Mouse (Mus musculus) kidney, adult 18-20 months (tissue): Measurements from ENCODE around the gene Gm39566.
A peak's percentile ranks its signal among the peaks of the same experiment; 100 is the strongest.

Experiments used
- DNase-seq: peaks from one replicate; pipeline ENCODE4 v3.0.0; 2021

Gm39566 gene

DNA sequence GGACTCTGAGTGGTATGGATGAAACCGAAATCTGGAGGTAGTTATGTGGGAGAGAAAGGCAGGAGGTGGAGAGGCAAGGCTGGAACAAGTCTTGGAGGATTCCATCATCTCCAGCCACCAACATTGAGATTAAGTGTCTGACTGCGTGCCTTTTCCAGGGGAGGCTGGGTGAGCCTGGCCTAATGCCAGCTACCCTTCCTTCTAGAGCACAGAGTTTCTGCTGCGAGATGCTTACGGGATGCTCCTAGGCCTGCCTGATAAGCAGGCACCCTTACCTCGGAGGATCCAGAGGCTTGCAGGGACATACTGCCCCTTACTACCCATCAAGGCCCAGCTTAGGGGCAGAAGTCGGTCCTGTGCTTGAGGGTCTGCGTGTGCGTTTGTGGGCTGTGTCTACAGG is 18.5 kb upstream of the Gm39566 start:
- no peak for DNase-seq

GRCm38 (mm10) chr11:69828832-69829231 is 13.7 kb upstream of the Gm39566 start:
- DNase-seq = no peak

GRCm38 (mm10) chr11:69823456-69823855 is 8.4 kb upstream of the Gm39566 start:
- DNase-seq = no peak

GRCm38 (mm10) chr11:69822080-69822479 is 7.0 kb upstream of the Gm39566 start, which contains the start of gene Spem1:
TSS of gene Spem1 (minus strand) at chr11:69822180.
- DNase-seq = no peak

DNA sequence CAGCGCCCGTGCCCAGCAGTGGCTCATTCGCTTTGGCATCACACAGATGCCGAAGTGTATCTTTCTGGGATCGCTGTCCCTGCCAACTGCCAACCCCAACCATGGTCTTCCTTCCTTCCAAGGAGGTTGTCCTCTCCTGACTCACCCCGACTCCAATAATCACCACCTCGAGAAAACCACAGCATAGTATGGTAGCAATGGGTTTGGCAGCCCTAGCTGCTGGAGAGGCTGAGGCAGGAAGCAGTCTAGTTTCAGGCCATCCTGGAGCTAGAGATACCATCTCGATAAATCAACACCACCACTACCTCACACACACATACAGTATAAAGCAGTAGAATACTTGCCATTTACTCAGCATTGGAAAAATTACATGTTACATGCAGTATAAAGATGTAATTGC is 3.8 kb upstream of the Gm39566 start:
- no peak for DNase-seq

DNA sequence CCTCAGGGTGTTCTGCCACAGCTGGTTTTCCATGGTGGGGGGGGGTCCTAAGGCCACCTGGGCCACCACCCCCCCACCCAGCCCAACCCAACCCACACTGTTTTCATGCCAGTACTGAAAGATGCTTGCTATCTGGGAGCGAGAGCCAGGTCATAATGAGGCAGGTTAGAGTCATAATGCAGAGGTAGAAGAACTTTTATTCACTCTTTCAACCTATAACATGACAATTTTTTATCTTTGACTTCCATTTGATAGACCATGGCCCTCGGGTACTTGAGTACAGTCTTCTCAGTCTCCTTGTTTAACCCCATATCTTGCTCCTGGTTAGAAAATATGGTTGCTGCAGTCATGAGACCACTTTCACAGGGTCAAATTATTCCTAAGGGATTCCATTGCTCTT is 3.3 kb upstream of the Gm39566 start, which contains the start of gene Spem2:
TSS of gene Spem2 (minus strand) at position 101 of the 400 bp plus-strand sequence.
- DNase-seq = no peak

GRCm38 (mm10) chr11:69816520-69816919 is 1.4 kb upstream of the Gm39566 start:
- DNase-seq = no peak

- no peak for DNase-seq
These were observed 4.8 kb downstream of the Gm39566 start for GRCm38 (mm10) chr11:69810280-69810679.

DNA sequence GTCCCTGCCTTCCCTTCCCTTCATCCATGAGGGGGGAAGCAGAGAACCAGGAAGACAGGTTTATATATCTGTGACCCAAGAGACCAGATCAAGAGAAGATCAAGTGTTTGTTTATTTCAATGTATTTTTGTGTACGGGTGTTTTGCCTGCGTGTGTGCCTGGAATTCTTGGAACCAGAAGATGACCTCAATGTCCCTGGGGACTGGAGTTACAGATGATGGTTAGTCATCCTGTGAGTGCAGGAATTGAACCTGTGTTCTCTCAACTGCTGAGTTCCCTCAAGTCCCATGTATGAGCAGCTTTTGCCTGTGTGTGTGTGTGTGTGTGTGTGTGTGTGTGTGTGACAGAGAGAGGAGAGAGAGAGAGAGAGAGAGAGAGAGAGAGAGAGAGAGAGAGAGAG is 7.5 kb downstream of the Gm39566 start:
- no peak for DNase-seq

- no peak for DNase-seq
These were observed 8.7 kb downstream of the Gm39566 start for GRCm38 (mm10) chr11:69806378-69806777.

- peak; percentile 80 for DNase-seq
These were observed 9.9 kb downstream of the Gm39566 start, which contains the start of gene Tmem102 for GRCm38 (mm10) chr11:69804972-69805909. TSS of gene Tmem102 (minus strand) at chr11:69805624.

- DNase-seq = no peak
These were observed 10.5 kb downstream of the Gm39566 start for GRCm38 (mm10) chr11:69804652-69804940.

- peak; percentile 84 for DNase-seq
These were observed 11.1 kb downstream of the Gm39566 start for GRCm38 (mm10) chr11:69803786-69804651.

GRCm38 (mm10) chr11:69803328-69803727 is 11.8 kb downstream of the Gm39566 start:
- no peak for DNase-seq

GRCm38 (mm10) chr11:69802648-69803105 is 12.4 kb downstream of the Gm39566 start:
- peak; percentile 86 for DNase-seq

DNA sequence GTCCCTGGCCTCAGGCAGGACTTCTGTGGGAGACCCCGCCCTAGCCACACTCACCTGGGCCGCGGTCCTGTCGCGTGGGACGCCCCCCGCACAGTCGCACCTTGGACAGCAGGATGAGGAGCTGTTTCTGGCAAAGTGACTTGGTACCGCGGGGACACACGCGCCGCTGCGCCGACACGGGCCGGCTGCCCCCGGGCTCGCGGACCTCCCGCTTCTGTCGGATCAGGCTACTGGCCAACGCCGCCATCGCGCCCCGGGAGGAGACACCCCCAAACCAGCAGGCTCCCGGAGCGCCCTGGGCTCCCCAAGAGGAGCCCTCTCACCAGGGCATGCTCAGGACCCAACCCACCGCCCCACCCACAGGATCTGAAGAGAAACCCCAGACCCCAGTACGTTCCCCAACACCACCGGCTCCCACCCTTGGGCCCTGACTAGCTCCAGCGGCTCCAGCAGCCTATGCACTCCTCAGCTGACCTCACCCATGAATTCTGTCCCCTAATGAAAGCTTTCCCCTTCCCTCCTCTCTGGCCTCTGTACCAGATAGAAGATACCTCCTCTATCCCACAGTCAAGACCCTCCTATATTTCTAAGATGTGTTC is 13.6 kb downstream of the Gm39566 start, which contains the start of gene Fgf11:
TSS of gene Fgf11 (minus strand) at position 479 of the 599 bp plus-strand sequence.
- DNase-seq = no peak

GRCm38 (mm10) chr11:69800392-69801197 is 14.5 kb downstream of the Gm39566 start:
- peak; percentile 54 for DNase-seq

DNA sequence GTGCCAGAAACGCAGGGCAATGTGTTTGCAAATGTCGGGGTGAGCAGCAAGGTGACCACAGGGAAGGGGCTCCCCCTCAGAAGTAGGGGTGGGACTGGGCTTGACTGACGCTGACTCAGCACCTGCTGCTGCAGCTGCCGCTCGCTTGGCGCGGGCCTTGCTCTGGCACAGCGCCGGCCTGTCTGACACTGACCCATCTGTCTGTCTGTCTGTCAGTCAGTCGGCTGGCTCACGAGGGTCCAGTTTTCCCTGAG is 15.0 kb downstream of the Gm39566 start:
- no peak for DNase-seq

DNA sequence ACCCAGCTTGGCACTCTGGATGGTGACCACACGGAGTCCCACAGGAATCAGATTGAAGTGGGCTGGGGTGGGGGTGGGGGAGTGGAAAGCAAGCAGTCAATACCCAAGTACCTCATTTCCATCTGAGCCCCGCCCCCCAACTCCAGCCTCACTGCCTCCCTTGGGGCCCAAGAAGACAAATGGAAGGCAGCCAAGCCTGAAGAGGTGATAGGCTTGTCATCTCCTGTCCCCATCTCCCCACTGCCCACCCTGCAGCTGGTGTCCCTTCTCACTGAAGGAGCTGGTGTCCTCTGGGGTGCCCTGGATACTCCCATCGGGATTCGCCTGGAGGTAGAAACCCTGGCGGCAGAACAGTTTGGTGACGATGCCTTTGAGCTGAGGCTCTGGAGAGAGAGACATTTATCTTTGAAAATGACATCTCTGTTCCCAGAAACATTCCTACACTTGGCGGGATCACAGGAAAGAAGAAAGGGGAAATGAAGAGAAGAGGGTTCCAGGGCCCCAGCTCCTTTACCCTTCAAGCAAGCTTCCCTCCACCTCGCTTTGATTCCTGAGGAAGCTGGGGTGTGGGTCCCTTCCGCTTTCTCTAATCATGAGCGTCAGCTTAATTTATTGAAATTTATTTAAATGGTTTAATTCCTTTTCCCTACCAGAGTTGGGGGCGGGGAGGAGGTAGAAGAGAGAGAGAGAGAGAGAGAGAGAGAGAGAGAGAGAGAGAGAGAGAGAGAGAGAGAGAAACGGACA is 15.5 kb downstream of the Gm39566 start:
- DNase-seq = no peak

- no peak for DNase-seq
These were observed 17.2 kb downstream of the Gm39566 start for GRCm38 (mm10) chr11:69797924-69798323.

DNA sequence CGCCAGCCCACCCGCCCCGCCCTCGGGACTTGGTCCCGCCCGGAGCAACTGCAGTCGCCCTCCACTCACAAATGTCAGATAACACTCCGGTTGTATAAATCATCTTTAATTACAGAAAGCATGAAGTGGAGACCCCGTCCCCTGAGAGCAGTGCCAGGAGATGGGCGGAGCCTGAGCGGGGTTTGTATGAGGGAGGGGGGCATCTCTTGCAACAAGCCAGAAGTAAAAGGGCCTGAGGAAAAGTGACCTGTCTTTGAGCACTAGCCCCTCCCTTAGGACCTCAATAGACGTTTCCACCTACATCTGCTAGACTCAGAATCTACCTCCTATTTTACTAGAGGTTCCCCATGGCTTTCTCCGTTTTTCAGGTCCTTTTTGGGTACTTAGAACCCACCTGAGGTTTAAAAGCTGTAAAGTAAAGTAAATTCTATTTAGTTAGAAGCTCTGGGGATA is 19.1 kb downstream of the Gm39566 start:
- DNase-seq = no peak
